Mouse (Mus musculus): ENCODE measurements around the gene Micall1. TPM values are rescaled to one million over a fixed set of nuclear protein-coding genes. Genes with fewer than 3 reads are reported as not detected.

Gene Micall1
- polyA plus RNA-seq, 1 experiment from 2014 or later: 8.8 TPM

DNA sequence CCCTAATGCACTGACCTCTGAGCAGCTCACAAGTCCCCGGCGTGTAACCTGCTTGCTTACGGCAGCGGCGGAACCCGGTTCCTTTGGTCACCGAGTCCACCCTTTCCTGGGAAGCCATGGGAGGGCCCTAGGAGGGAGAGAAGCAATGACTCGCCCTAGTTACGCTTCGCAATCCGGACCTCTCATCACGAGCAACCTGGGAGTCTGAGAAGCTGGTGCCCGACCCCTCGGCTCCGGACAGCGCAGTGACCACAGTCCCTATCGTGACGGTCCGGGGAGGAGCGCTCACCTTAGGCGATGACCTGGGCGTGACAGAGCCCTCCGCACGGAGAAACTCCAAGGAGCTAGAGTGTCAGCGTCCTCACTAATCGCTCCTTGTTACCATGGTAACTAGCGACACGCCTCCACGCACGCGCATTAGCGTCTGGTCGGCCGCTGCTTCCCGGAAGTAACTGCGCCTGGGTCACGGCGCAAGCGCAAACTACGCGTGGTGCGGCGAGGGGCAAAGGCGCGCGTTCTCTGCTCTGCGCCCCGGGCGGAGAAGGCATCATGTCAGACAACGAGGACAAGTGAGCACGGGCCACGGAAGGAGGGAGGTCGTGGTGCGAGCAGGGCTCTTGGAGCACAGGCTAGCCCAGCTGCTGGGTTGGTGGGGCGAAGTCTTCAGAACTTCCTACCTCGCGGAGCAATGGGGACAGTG, 32.3 kb downstream of the Micall1 start, which contains the start of the genes Polr2f and 1700088E04Rik:
Polr2f (plus strand) TSS at position 144 of the 700 bp plus-strand sequence.
1700088E04Rik (minus strand) TSS at position 388 of the 700 bp plus-strand sequence.
- Histone ChIP-seq H3K4me3 (peak within 1 kb of the TSS; percentile 71), H3K4me1 (replicated peaks) (peaks cover 26% of the 10 kb centered on the region), H3K27ac (peak within 1 kb of the TSS; percentile 89), H3K27me3 (ENCODE audit: insufficient read depth, poor library complexity, severe bottlenecking) (0 out of 2 replicates have a peak, but pooled peaks cover 4% of the 10 kb centered on the region), H3K36me3 (peaks cover 29% of the 10 kb centered on the region), H3K9me3 (no peaks in the 10 kb centered on the region)
- DNase-seq (ENCODE audit: low spot score): peak; percentile 96
- WGBS: under 1% methylated on average over 57 of the region's 57 CpGs

DNA sequence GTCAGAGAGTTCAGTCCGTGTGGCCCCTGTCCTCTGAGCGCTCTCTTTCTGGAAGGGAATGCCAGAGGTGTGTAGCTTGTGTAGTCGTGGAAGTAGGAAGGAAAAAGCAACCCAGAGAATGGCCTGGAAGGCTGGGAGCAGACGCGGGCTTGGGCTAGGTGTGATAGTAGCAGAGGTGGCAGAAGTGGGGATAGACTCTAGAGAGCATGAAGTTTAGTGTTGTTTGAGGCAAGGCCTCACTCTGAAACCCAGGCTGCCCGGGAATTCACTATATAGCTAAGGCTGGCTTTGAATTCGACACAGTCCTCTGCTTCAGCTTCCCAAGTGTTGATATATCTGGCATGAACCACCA, 32.8 kb downstream of the Micall1 start:
- Histone ChIP-seq H3K27ac (peak overlapping the region; percentile 89), H3K27me3 (ENCODE audit: insufficient read depth, poor library complexity, severe bottlenecking) (0 out of 2 replicates have a peak, but pooled peaks cover 4% of the 10 kb centered on the region), H3K4me1 (replicated peaks) (peaks cover 23% of the 10 kb centered on the region), H3K4me3 (peak overlapping the region; percentile 71), H3K36me3 (peaks cover 34% of the 10 kb centered on the region), H3K9me3 (no peaks in the 10 kb centered on the region)
- no peak for DNase-seq (ENCODE audit: low spot score)
- WGBS: 2% methylated on average over 7 of the region's 7 CpGs

DNA sequence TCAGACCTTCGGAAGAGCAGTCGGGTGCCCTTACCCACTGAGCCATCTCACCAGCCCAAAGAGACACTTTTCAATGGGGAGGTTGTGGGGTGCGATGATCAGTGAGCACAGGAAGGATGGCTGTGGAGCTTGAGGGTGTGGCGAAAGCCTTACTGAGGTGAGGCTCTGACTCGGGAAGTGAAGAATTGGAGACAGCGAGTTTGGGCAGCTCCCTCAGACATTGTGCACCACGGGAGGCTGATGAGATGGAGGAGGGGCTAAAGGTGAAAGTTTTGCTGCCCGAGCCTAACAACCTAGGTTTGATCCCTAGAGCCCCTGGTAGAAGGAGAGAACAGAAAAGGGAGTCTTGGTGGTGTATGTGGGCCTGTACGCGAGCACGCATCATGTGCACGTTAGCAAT, 34.6 kb downstream of the Micall1 start:
- H3K27me3 ChIP-seq (ENCODE audit: insufficient read depth, poor library complexity, severe bottlenecking): 0 out of 2 replicates have a peak, but pooled peaks cover 4% of the 10 kb centered on the region
- 91% methylated on average over 12 of the region's 12 CpGs for WGBS
- H3K4me3 ChIP-seq: no peak overlapping the region
- peaks cover 52% of the 10 kb centered on the region for H3K36me3 ChIP-seq
- H3K9me3 ChIP-seq: no peaks in the 10 kb centered on the region
- DNase-seq (ENCODE audit: low spot score): no peak
- H3K4me1 ChIP-seq (replicated peaks): peaks cover 23% of the 10 kb centered on the region
- H3K27ac ChIP-seq: no peak overlapping the region

DNA sequence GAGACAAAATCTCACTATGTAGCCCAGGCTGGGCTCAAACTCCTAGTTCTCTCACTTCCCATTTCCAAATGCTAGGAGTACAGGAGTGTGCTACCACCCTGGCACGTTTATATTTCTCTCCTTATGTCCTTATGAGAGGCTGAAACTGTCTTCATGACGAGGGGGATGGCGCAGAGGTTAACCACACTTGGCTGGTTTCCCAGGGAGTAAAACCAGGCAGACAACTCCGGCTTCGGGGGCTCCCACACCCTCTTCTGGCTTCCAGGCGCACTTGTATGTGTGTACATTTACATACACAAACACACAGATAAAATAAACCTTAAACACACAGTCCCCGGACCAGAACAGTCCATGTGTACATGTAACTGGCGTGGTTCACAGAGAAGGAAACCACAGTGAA, 35.3 kb downstream of the Micall1 start:
- Histone ChIP-seq H3K27ac (no peak overlapping the region), H3K4me3 (no peak overlapping the region), H3K36me3 (peaks cover 59% of the 10 kb centered on the region), H3K9me3 (no peaks in the 10 kb centered on the region), H3K27me3 (ENCODE audit: insufficient read depth, poor library complexity, severe bottlenecking) (0 out of 2 replicates have a peak, but pooled peaks cover 4% of the 10 kb centered on the region), H3K4me1 (replicated peaks) (peaks cover 23% of the 10 kb centered on the region)
- no peak for DNase-seq (ENCODE audit: low spot score)
- WGBS: 91% methylated on average over 8 of the region's 8 CpGs

DNA sequence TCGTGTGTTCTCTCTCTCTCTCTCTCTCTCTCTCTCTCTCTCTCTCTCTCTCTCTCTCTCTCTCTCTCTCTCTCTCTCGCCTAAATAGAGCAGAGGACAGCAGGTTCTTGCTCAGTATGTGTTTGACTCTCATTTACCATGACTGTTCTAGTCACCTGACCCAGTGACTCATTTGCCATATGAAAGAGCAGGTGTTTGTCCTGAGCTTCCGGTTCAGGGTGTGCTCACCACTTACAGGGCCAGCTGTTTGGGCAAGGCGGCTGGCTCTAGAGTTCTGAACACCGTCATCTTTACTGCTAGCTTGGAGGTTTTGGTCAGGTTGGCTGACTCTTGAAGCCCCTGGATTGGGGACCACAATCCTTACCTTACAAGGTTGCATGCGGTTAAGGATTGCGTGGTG, 36.8 kb downstream of the Micall1 start:
- Histone ChIP-seq H3K36me3 (peaks cover 71% of the 10 kb centered on the region), H3K4me3 (no peak overlapping the region), H3K27ac (no peak overlapping the region), H3K9me3 (no peaks in the 10 kb centered on the region), H3K4me1 (replicated peaks) (peaks cover 20% of the 10 kb centered on the region), H3K27me3 (ENCODE audit: insufficient read depth, poor library complexity, severe bottlenecking) (no peaks in the 10 kb centered on the region)
- WGBS: 90% methylated on average over 7 of the region's 7 CpGs
- no peak for DNase-seq (ENCODE audit: low spot score)

DNA sequence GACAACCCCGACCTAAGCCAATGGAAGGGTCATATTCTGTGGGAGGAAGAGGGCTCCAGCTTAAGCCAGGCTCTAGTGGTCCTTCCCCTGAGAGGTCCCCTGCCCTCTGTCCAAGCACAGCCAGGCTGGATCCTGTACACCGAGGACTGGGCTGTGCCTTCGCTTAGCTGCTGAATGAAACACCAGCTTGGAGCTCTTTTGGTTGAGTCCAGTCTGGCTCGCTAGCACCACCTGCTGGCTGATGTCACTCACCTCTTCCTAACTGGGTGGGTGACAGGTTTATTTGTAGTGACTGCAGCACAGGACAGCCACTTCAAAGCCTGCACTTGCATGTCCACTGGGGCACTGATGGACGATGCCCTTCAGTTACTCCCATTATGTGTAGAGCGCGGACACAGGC, 39.8 kb downstream of the Micall1 start:
- Histone ChIP-seq H3K36me3 (peaks cover 97% of the 10 kb centered on the region), H3K27ac (no peak overlapping the region), H3K4me3 (no peak overlapping the region), H3K9me3 (no peaks in the 10 kb centered on the region), H3K4me1 (replicated peaks) (peaks cover 25% of the 10 kb centered on the region), H3K27me3 (ENCODE audit: insufficient read depth, poor library complexity, severe bottlenecking) (no peaks in the 10 kb centered on the region)
- 53% methylated on average over 7 of the region's 7 CpGs for WGBS
- DNase-seq (ENCODE audit: low spot score): peak; percentile 87

DNA sequence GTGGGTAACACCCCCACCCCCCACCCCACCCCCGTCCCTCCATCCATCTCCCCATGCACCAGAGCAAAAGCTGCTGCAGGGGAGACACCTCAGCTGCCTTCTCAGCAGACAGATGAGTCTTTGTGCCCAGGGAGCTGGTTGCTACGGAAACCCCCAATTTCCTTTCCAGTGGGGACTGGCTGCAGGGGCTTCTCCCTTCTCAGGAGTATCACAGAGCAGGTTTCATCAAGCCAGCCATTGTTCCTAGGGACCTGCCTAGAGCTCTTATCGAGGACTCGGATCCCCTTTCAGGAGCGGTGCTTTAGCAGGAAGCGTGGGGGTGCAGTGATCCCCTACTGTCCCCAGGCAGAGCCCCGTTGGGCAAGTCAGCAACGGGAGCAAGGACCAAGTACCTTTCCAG, 43.2 kb downstream of the Micall1 start:
- Histone ChIP-seq H3K27ac (peak overlapping the region; percentile 83), H3K4me3 (no peak overlapping the region), H3K36me3 (peaks cover 67% of the 10 kb centered on the region), H3K27me3 (ENCODE audit: insufficient read depth, poor library complexity, severe bottlenecking) (no peaks in the 10 kb centered on the region), H3K4me1 (replicated peaks) (peaks cover 57% of the 10 kb centered on the region), H3K9me3 (no peaks in the 10 kb centered on the region)
- DNase-seq (ENCODE audit: low spot score): peak; percentile 47
- 59% methylated on average over 8 of the region's 8 CpGs for WGBS

DNA sequence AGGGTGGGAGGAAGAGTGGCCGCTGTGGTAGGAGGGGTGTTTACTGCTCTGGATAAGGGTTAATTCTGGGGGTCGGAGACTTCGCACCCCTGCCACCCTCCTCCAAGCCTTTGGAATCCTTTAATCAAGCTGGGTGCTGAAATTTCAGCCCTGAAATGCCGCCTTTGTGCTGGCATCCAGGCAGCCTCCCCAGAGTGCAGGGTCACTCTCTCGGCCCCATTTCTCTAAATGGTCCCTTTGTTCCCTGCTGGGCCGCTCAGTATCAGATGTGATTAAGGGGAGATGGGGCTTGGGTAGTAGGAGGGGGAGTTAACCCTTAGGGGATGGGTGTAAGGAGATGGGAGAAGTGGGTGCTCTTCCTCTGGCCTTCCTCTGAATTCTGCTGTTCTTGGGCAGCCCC, 44.0 kb downstream of the Micall1 start:
- 58% methylated on average over 6 of the region's 6 CpGs for WGBS
- H3K4me1 ChIP-seq (replicated peaks): peaks cover 63% of the 10 kb centered on the region
- H3K36me3 ChIP-seq: peaks cover 59% of the 10 kb centered on the region
- H3K27me3 ChIP-seq (ENCODE audit: insufficient read depth, poor library complexity, severe bottlenecking): peaks cover 5% of the 10 kb centered on the region; the same call in 1 of the 2 replicates
- peak; percentile 25 for DNase-seq (ENCODE audit: low spot score)
- H3K27ac ChIP-seq: peak overlapping the region; percentile 83; the same call in 1 of the 2 replicates
- no peak overlapping the region for H3K4me3 ChIP-seq
- H3K9me3 ChIP-seq: no peaks in the 10 kb centered on the region

DNA sequence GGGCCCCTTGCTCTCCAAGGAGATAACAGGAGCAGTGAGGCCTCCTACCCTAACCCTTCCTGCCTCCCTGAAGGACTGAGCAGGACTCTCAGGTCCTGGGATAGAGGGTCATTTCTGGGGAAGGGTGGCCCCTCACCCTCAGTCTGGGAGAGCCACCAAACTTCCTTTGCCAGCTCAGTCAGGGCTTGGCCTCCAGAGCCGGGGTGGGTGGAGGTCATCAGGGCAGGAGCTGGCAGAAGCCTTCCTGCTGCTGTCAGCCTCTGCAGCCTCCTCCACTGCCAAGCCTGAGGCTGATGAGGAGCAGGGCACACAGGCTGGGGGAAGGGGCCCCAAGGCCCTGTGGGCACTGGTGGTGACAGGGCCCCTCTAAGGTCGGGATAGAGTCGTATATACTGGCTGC, 46.9 kb downstream of the Micall1 start:
- H3K4me3 ChIP-seq: 0 out of 2 replicates have a peak overlapping the region, but pooled peaks have one; percentile 0
- DNase-seq (ENCODE audit: low spot score): no peak
- H3K9me3 ChIP-seq: no peaks in the 10 kb centered on the region
- WGBS: 23% methylated on average over 3 of the region's 3 CpGs
- peak overlapping the region; percentile 74 for H3K27ac ChIP-seq
- peaks cover 33% of the 10 kb centered on the region for H3K36me3 ChIP-seq
- H3K27me3 ChIP-seq (ENCODE audit: insufficient read depth, poor library complexity, severe bottlenecking): peaks cover 18% of the 10 kb centered on the region
- H3K4me1 ChIP-seq (replicated peaks): peaks cover 84% of the 10 kb centered on the region

DNA sequence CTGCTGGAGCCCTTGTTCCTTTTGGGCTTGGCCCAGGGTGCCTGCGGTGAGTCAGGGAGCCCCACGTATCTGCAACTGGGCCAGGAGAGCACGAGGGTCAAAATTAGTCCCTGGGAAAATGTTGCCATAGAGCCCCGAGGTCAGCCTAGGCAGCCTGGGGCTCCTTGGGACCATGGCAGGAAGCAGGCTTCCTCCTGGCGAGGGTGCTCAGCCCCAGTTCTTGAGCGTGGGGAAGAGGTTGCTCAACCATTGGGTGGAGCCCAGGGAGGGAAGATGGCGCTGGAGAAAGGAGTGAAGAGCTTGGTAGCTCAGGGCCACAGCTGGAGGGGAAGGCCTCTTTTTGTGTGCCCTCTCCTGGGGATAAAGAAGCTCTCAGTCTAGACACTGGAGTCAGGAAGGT, 53.6 kb downstream of the Micall1 start:
- Histone ChIP-seq H3K9me3 (no peaks in the 10 kb centered on the region), H3K36me3 (no peaks in the 10 kb centered on the region), H3K27ac (peak overlapping the region; percentile 78), H3K4me1 (replicated peaks) (peaks cover 78% of the 10 kb centered on the region), H3K4me3 (peak overlapping the region; percentile 48), H3K27me3 (ENCODE audit: insufficient read depth, poor library complexity, severe bottlenecking) (peaks cover 81% of the 10 kb centered on the region)
- no peak for DNase-seq (ENCODE audit: low spot score)
- 66% methylated on average over 7 of the region's 7 CpGs for WGBS

DNA sequence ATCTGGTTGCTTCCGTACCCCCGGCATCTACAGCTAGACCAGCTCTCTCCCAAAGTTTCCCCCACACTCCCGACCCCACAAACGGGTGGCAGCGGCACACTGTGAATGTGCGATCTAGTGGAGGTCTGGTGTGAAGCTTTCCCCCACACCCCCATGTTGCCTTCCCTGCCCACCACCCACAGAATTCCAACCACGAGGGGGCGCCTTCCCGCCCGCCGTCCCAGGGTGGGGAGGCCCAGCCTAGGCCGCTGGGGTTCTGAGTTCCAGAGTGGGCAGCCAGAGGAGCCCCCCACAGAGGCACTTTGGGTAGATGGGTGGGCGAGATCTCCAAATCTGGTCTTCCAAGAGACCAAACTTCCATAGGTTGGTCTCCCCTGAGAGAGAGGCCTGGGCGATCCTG, 54.1 kb downstream of the Micall1 start:
- DNase-seq (ENCODE audit: low spot score): peak; percentile 17
- H3K4me3 ChIP-seq: peak overlapping the region; percentile 48

DNA sequence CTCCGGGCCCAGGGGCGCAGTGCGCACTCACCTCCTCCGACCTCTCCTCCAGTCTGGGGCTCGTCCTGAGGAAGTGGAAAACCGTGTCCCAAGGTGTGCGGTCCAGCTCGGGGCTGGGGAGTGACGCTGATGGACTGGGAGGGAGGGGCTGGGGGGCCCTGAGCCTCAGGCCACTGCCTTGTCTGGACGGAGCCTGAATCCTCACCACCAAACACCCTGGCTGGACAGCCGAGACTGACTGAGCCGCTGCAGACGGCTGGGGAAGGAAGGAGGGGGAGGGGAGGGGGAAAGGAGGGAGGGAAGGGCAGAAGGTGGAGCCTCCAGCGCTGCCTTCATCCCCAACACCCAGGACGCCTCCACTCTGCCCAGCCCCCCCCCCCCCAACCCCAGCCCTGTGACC, 55.6 kb downstream of the Micall1 start:
- Histone ChIP-seq H3K36me3 (no peaks in the 10 kb centered on the region), H3K4me1 (replicated peaks) (peaks cover 76% of the 10 kb centered on the region), H3K27ac (peak overlapping the region; percentile 78), H3K4me3 (peak overlapping the region; percentile 48), H3K27me3 (ENCODE audit: insufficient read depth, poor library complexity, severe bottlenecking) (peaks cover 85% of the 10 kb centered on the region), H3K9me3 (no peaks in the 10 kb centered on the region)
- 3% methylated on average over 15 of the region's 15 CpGs for WGBS
- peak; percentile 58 for DNase-seq (ENCODE audit: low spot score)

More for the DNA sequence above, 54.1 kb downstream of the Micall1 start:
- Histone ChIP-seq H3K36me3 (no peaks in the 10 kb centered on the region), H3K27ac (peak overlapping the region; percentile 78), H3K4me1 (replicated peaks) (peaks cover 81% of the 10 kb centered on the region), H3K27me3 (ENCODE audit: insufficient read depth, poor library complexity, severe bottlenecking) (peaks cover 81% of the 10 kb centered on the region), H3K9me3 (no peaks in the 10 kb centered on the region)
- whole genome bisulfite sequencing: 42% methylated on average over 14 of the region's 14 CpGs

DNA sequence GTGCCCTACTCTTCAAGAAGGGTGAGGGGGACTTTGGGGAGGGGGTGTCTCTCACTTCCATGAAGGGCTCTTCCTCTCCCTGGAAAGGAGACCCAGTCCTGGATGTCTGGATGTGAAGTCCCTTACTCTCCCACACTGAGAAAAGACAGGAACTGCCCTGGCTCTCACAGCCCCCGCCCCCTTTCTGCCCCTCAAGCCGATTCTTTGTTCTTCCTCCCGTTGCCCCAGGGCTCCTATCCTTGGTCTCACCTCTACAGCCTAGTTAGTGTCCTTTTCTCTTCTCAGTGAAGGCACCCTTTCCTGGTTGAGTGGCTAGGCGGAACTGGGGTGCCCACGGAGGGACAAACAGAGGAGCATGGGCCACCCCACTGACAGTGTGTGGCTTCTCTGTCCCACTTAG, 56.4 kb downstream of the Micall1 start, which contains the start of gene Sox10:
Sox10 (minus strand) TSS at position 101 of the 400 bp plus-strand sequence.
- Histone ChIP-seq H3K36me3 (no peaks in the 10 kb centered on the region), H3K27ac (peak within 1 kb of the TSS; percentile 81), H3K4me3 (peak within 1 kb of the TSS; percentile 48), H3K4me1 (replicated peaks) (peaks cover 78% of the 10 kb centered on the region), H3K9me3 (no peaks in the 10 kb centered on the region), H3K27me3 (ENCODE audit: insufficient read depth, poor library complexity, severe bottlenecking) (peaks cover 83% of the 10 kb centered on the region)
- 43% methylated on average over 5 of the region's 5 CpGs for WGBS
- DNase-seq (ENCODE audit: low spot score): peak; percentile 19

All from hindbrain, embryonic 10.5 days (tissue).